Mouse (Mus musculus): Measurements from ENCODE around the gene Endou. TPM values are rescaled to one million over a fixed set of nuclear protein-coding genes. Genes with fewer than 3 reads are reported as not detected.
"Not testable (repeated sequence)": the region's sequence is repeated elsewhere in the genome, so short reads cannot be mapped to it uniquely, and the experiment has no call there.

Gene Endou
- polyA plus RNA-seq, 1 experiment = 0.04 TPM

DNA sequence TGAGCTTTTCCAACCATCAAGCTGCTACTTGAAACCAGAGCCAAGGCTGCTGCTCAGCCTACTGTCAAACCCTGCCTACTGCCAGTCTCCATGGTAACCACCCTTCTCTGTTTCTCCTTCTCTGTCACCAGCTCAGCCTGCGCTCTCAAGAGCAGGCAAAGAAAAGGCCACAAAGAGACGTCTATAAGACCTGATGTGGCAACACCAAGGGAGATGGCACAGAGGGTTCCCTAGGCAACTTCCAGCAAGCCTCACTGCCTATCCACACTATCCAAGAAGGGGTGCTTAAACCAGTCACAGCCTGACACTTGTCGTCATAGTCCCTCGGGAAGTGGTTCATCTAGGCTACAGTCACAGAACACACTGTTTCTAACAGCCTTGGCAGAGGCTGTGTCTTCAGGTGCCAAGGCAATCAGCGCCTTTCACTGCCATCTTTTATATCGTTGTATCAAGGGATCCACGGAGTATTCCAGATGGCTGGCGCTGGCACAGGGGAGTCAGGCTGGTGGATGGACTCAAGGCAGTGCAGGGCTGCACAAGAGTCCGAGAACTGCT is 58.9 kb downstream of the Endou start:
- Histone ChIP-seq H3K79me3 (ENCODE audit: low read depth) (no peaks in the 10 kb centered on the region), H3K4me3 (ENCODE audit: insufficient read depth, poor library complexity, severe bottlenecking) (no peak overlapping the region), H3K27me3 (ENCODE audit: control insufficient read depth, insufficient read depth, insufficient read length) (no peaks in the 10 kb centered on the region), H3ac (ENCODE audit: control insufficient read depth, insufficient read length, low read depth) (no peak overlapping the region), H3K79me2 (ENCODE audit: control insufficient read depth, insufficient read depth) (no peaks in the 10 kb centered on the region), H3K36me3 (ENCODE audit: control insufficient read depth, insufficient read depth) (peaks cover 48% of the 10 kb centered on the region)
- TF ChIP-seq CEBPB (IDR thresholded peaks at IDR 0.05; ENCODE audit: low read depth) (no peak), USF1 (IDR thresholded peaks at IDR 0.05; ENCODE audit: low read depth) (no peak), FOSL1 (IDR thresholded peaks at IDR 0.05; ENCODE audit: insufficient read depth, low read length, poor library complexity, severe bottlenecking) (no peak), MAX (IDR thresholded peaks at IDR 0.05) (no peak), CTCF (IDR thresholded peaks at IDR 0.05; ENCODE audit: control insufficient read depth, insufficient read depth, insufficient read length) (no peak), MYOD1 (IDR thresholded peaks at IDR 0.05; ENCODE audit: control insufficient read depth, insufficient read length, low read depth) (no peak), MYOG (IDR thresholded peaks at IDR 0.05; ENCODE audit: control insufficient read depth, extremely low read depth, insufficient read length) (no peak)

DNA sequence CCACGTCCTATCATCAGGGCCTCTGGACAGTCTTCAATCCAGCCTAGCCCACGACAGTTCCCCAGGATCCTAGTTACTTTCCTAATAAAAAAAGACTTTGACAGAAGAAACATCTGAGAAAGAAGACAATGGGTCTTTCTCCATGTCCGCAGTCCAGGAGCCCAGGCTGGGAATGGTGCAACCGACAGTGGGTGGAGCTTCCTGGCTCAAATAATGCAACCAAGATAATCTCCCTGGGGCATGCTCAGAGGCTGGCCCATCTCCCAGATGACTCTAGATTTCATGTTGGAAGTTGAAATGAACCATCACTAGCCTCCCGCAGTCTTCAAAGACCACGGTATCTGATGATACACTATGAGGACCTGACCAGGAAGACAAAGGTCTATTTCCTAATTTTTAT is 60.6 kb downstream of the Endou start:
- Histone ChIP-seq H3K27me3 (ENCODE audit: control insufficient read depth, insufficient read depth, insufficient read length) (no peaks in the 10 kb centered on the region), H3K4me3 (ENCODE audit: insufficient read depth, poor library complexity, severe bottlenecking) (no peak overlapping the region), H3K79me2 (ENCODE audit: control insufficient read depth, insufficient read depth) (no peaks in the 10 kb centered on the region), H3K36me3 (ENCODE audit: control insufficient read depth, insufficient read depth) (peaks cover 31% of the 10 kb centered on the region), H3ac (ENCODE audit: control insufficient read depth, insufficient read length, low read depth) (no peak overlapping the region), H3K79me3 (ENCODE audit: low read depth) (no peaks in the 10 kb centered on the region)
- TF ChIP-seq MAX (IDR thresholded peaks at IDR 0.05) (no peak), USF1 (IDR thresholded peaks at IDR 0.05; ENCODE audit: low read depth) (no peak), FOSL1 (IDR thresholded peaks at IDR 0.05; ENCODE audit: insufficient read depth, low read length, poor library complexity, severe bottlenecking) (no peak), MYOD1 (IDR thresholded peaks at IDR 0.05; ENCODE audit: control insufficient read depth, insufficient read length, low read depth) (no peak), MYOG (IDR thresholded peaks at IDR 0.05; ENCODE audit: control insufficient read depth, extremely low read depth, insufficient read length) (no peak), CTCF (IDR thresholded peaks at IDR 0.05; ENCODE audit: control insufficient read depth, insufficient read depth, insufficient read length) (no peak), CEBPB (IDR thresholded peaks at IDR 0.05; ENCODE audit: low read depth) (no peak)

DNA sequence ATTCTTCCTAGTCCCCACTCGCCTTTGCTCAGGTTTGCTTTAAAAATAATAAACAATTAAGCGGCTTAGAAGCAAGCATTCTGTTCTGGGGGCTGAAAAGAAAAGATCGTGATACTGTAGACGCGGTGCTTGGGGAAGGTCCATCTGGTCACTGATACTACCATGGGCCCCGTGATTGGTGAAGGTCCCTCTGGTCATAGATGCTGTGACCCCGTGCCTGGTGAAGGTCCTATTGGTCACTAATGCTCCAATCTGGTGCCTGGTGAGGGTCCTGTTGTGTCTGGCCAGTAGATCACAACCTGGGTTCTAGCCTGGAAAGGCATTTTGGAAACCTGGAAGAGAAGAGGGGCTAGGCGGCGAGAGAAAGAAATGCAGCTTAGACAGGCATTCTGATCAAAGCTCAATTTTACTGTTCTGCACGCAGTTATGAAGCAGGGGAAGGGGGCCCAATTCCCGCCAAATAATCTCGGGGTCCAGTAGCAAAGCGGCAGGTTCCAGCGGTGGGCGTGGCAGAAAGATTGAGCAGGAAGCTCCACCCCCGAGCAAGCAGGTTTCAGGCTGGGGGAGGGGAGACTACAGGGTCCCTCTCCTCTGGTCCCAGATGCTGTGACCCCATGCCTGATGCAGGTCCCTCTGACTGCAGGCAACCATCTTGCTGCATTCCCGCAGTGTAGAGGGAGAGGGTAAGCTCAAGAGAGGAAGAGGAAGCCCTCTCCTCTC is 62.8 kb downstream of the Endou start:
- not testable (repeated sequence) for H3K79me2 ChIP-seq (ENCODE audit: control insufficient read depth, insufficient read depth); H3K4me3 ChIP-seq (ENCODE audit: insufficient read depth, poor library complexity, severe bottlenecking); H3ac ChIP-seq (ENCODE audit: control insufficient read depth, insufficient read length, low read depth); H3K27me3 ChIP-seq (ENCODE audit: control insufficient read depth, insufficient read depth, insufficient read length); H3K36me3 ChIP-seq (ENCODE audit: control insufficient read depth, insufficient read depth); H3K79me3 ChIP-seq (ENCODE audit: low read depth)

DNA sequence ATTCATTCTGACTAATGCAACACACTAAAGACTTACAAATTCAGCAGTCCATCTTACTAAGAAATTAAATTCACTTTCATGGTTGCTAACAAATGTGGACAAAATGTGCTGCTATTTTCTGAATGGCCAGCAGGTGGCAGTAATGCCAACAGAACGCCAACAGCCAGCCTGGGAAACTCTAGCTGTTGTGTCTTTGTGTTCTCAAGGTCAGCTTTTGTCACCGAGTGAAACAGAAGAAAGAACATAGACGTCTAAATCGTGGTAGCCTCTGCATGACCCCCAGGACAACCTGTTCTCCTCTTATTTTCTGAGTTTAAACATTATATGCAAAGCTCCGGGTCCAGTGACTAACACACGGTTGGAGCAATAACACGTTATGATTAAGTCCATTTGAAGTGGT is 63.7 kb downstream of the Endou start:
- H3K27me3 ChIP-seq (ENCODE audit: control insufficient read depth, insufficient read depth, insufficient read length) = no peaks in the 10 kb centered on the region

DNA sequence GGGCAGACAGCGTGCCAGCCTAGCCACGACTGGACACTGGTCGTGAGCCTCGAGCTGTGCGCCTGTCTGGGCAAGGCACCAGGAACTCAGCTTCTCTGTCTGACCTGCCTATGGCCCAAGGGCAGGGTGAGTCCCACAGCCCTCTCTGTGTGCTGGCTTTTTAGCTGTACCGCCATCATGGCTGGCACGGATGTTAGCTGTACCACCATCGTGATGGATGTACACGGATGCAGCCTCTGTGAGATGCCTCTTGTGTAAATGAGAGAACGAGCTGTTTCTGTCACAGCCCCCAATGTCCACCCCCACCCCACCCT is 64.7 kb downstream of the Endou start:
- Histone ChIP-seq H3K79me2 (ENCODE audit: control insufficient read depth, insufficient read depth) (no peaks in the 10 kb centered on the region), H3K4me3 (ENCODE audit: insufficient read depth, poor library complexity, severe bottlenecking) (no peak overlapping the region), H3ac (ENCODE audit: control insufficient read depth, insufficient read length, low read depth) (no peak overlapping the region), H3K36me3 (ENCODE audit: control insufficient read depth, insufficient read depth) (no peaks in the 10 kb centered on the region), H3K79me3 (ENCODE audit: low read depth) (no peaks in the 10 kb centered on the region), H3K27me3 (ENCODE audit: control insufficient read depth, insufficient read depth, insufficient read length) (no peaks in the 10 kb centered on the region)
- TF ChIP-seq MAX (IDR thresholded peaks at IDR 0.05) (no peak), USF1 (IDR thresholded peaks at IDR 0.05; ENCODE audit: low read depth) (no peak), CTCF (IDR thresholded peaks at IDR 0.05; ENCODE audit: control insufficient read depth, insufficient read depth, insufficient read length) (no peak), MYOD1 (IDR thresholded peaks at IDR 0.05; ENCODE audit: control insufficient read depth, insufficient read length, low read depth) (no peak), CEBPB (IDR thresholded peaks at IDR 0.05; ENCODE audit: low read depth) (no peak), MYOG (IDR thresholded peaks at IDR 0.05; ENCODE audit: control insufficient read depth, extremely low read depth, insufficient read length) (no peak)

More for the DNA sequence above, 63.7 kb downstream of the Endou start:
- no peak overlapping the region for H3K4me3 ChIP-seq (ENCODE audit: insufficient read depth, poor library complexity, severe bottlenecking)
- H3ac ChIP-seq (ENCODE audit: control insufficient read depth, insufficient read length, low read depth) = no peak overlapping the region
- TF ChIP-seq USF1 (IDR thresholded peaks at IDR 0.05; ENCODE audit: low read depth) (no peak), MYOG (IDR thresholded peaks at IDR 0.05; ENCODE audit: control insufficient read depth, extremely low read depth, insufficient read length) (no peak), CEBPB (IDR thresholded peaks at IDR 0.05; ENCODE audit: low read depth) (no peak), MAX (IDR thresholded peaks at IDR 0.05) (no peak), FOSL1 (IDR thresholded peaks at IDR 0.05; ENCODE audit: insufficient read depth, low read length, poor library complexity, severe bottlenecking) (no peak), CTCF (IDR thresholded peaks at IDR 0.05; ENCODE audit: control insufficient read depth, insufficient read depth, insufficient read length) (peak; percentile 57), MYOD1 (IDR thresholded peaks at IDR 0.05; ENCODE audit: control insufficient read depth, insufficient read length, low read depth) (no peak)
- no peaks in the 10 kb centered on the region for H3K79me3 ChIP-seq (ENCODE audit: low read depth)
- peaks cover under 1% of the 10 kb centered on the region for H3K36me3 ChIP-seq (ENCODE audit: control insufficient read depth, insufficient read depth)
- H3K79me2 ChIP-seq (ENCODE audit: control insufficient read depth, insufficient read depth) = no peaks in the 10 kb centered on the region
